Mouse (Mus musculus) E14TG2a.4 (cell line): ENCODE data around the gene Rtraf.

Source experiments
- CTCF ChIP-seq: conservative IDR thresholded peaks from 2 replicates; pipeline ENCODE4 v1.5.1; 2014; ENCODE audit warnings: low read length
- NANOG ChIP-seq: IDR thresholded peaks from 2 replicates; pipeline ENCODE4 v1.6.1; 2014; ENCODE audit warnings: borderline replicate concordance, low read length, mixed read lengths
- POU5F1 ChIP-seq: IDR thresholded peaks from 2 replicates; pipeline ENCODE4 v1.6.1; 2014; ENCODE audit warnings: low read length, borderline replicate concordance

GRCm38 (mm10) chr14:19858279-19858678 is 34.7 kb upstream of the Rtraf start:
- no peak for TF ChIP-seq CTCF
- TF ChIP-seq NANOG = no peak
- no peak for TF ChIP-seq POU5F1
